Mouse (Mus musculus) lung, embryonic 16.5 days (tissue): ENCODE data around the gene Ncan. TPM values are rescaled to one million over a fixed set of nuclear protein-coding genes. Genes with fewer than 3 reads are reported as not detected.

ENCODE experiments used
- ATAC-seq: fragments of 200-750 bp; cut with Nextera tagmentation; 2 replicates; pipeline ENCODE4 v1.8.0; 2017; ENCODE audit warnings: low read depth, mild to moderate bottlenecking, moderate library complexity
- H3K27ac ChIP-seq: fragments of 300-500 bp; sonication (generic); 2 replicates; pipeline ENCODE4 v1.5.1; 2014; ENCODE audit warnings: mild to moderate bottlenecking, control low read depth, low read length
- H3K27me3 ChIP-seq: fragments of 300-500 bp; sonication (generic); 2 replicates; pipeline ENCODE4 v1.6.1; 2014; ENCODE audit warnings: low read depth, low read length, mixed read lengths; ENCODE audit not compliant: control insufficient read depth, insufficient read depth
- H3K36me3 ChIP-seq: fragments of 300-500 bp; sonication (generic); 2 replicates; pipeline ENCODE4 v1.6.1; 2014; ENCODE audit warnings: low read length; ENCODE audit not compliant: control insufficient read depth, insufficient read depth
- H3K4me1 ChIP-seq: fragments of 300-500 bp; sonication (generic); replicated peaks from 2 replicates; pipeline ENCODE4 v1.6.1; 2014; ENCODE audit warnings: low read length, mixed read lengths; ENCODE audit not compliant: control insufficient read depth, insufficient read depth
- H3K4me2 ChIP-seq: fragments of 300-500 bp; sonication (generic); 2 replicates; pipeline ENCODE4 v1.6.1; 2014; ENCODE audit warnings: low read depth, low read length, control low read depth
- H3K4me3 ChIP-seq: fragments of 300-500 bp; sonication (generic); 2 replicates; pipeline ENCODE4 v1.5.1; 2014; ENCODE audit warnings: mild to moderate bottlenecking, low read length, control low read depth
- H3K9ac ChIP-seq: fragments of 300-500 bp; sonication (generic); 2 replicates; pipeline ENCODE4 v1.6.1; 2014; ENCODE audit warnings: low read length, control low read depth
- H3K9me3 ChIP-seq: fragments of 300-500 bp; sonication (generic); 2 replicates; pipeline ENCODE4 v1.6.1; 2016; ENCODE audit warnings: low read length; ENCODE audit not compliant: control insufficient read depth
- WGBS: fragments of 180-500 bp; shearing (Covaris S2); extraction: QIAGEN DNeasy Blood & Tissue Kit; methylation state at CpG from one replicate; pipeline ENCODE4 v1.1.7; 2014; 5-methylcytosine and 5-hydroxymethylcytosine counted together
- polyA plus RNA-seq: library from polyadenylated mRNA; unstranded; fragments of >200 nt; fragmentation: Nextera tagmentation; extraction: Ambion mirVana; gene quantifications from 2 replicates; pipeline ENCODE4 v1.2.1, GENCODE M21; 2015

The Ncan gene
- 0.21 and 0.59 TPM in 2 replicates for polyA plus RNA-seq

- ATAC-seq: peak; percentile 44; the same call in 1 of the 2 replicates
- no peaks in the 10 kb centered on the region for H3K9me3 ChIP-seq
- peaks cover 27% of the 10 kb centered on the region for H3K27me3 ChIP-seq
- H3K9ac ChIP-seq: no peak within 1 kb of the TSS
- H3K27ac ChIP-seq: no peak within 1 kb of the TSS
- H3K4me1 ChIP-seq: no peaks in the 10 kb centered on the region; the same call in 1 of the 2 replicates
- H3K36me3 ChIP-seq: no peaks in the 10 kb centered on the region
- H3K4me2 ChIP-seq: no peak within 1 kb of the TSS
- WGBS: 2% methylated on average over 19 of the region's 19 CpGs
- H3K4me3 ChIP-seq: no peak within 1 kb of the TSS
Measured at GRCm38 (mm10) chr8:70120667-70121066, at the start of gene Ncan. Ncan (minus strand) TSS chr8:70120873.

GRCm38 (mm10) chr8:70170116-70170515, 49.4 kb upstream of the Ncan start:
- no peak for ATAC-seq
- H3K36me3 ChIP-seq: no peaks in the 10 kb centered on the region
- 68% methylated on average over 3 of the region's 3 CpGs for WGBS

GRCm38 (mm10) chr8:70166504-70167110, 45.9 kb upstream of the Ncan start:
- H3K4me3 ChIP-seq: no peak overlapping the region; the same call in 1 of the 2 replicates
- WGBS: 2% methylated on average over 21 of the region's 21 CpGs
- peak overlapping the region; percentile 51 for H3K4me2 ChIP-seq
- H3K27me3 ChIP-seq: peaks cover 5% of the 10 kb centered on the region
- H3K36me3 ChIP-seq: no peaks in the 10 kb centered on the region
- H3K27ac ChIP-seq: no peak overlapping the region
- no peaks in the 10 kb centered on the region for H3K9me3 ChIP-seq
- H3K4me1 ChIP-seq: no peaks in the 10 kb centered on the region
- peak overlapping the region; percentile 34; the same call in 1 of the 2 replicates for H3K9ac ChIP-seq
- ATAC-seq: peak; percentile 84

More at GRCm38 (mm10) chr8:70170116-70170515, 49.4 kb upstream of the Ncan start:
- Histone ChIP-seq H3K9ac (no peak overlapping the region), H3K27ac (no peak overlapping the region), H3K4me3 (no peak overlapping the region), H3K4me2 (no peak overlapping the region), H3K27me3 (peaks cover 2% of the 10 kb centered on the region; the same call in 1 of the 2 replicates), H3K9me3 (no peaks in the 10 kb centered on the region), H3K4me1 (peaks cover 17% of the 10 kb centered on the region; the same call in 1 of the 2 replicates)

GRCm38 (mm10) chr8:70163316-70163715, 42.6 kb upstream of the Ncan start:
- no peak overlapping the region for H3K9ac ChIP-seq
- H3K9me3 ChIP-seq: no peaks in the 10 kb centered on the region
- no peak overlapping the region for H3K4me2 ChIP-seq
- H3K27me3 ChIP-seq: peaks cover 5% of the 10 kb centered on the region
- ATAC-seq: no peak
- H3K27ac ChIP-seq: no peak overlapping the region
- 80% methylated on average over 3 of the region's 3 CpGs for WGBS
- no peaks in the 10 kb centered on the region for H3K36me3 ChIP-seq
- peaks cover 4% of the 10 kb centered on the region; the same call in 1 of the 2 replicates for H3K4me1 ChIP-seq
- H3K4me3 ChIP-seq: no peak overlapping the region

- no peak overlapping the region for H3K4me2 ChIP-seq
- no peaks in the 10 kb centered on the region for H3K36me3 ChIP-seq
- H3K9ac ChIP-seq: no peak overlapping the region
- H3K4me3 ChIP-seq: no peak overlapping the region
- H3K27me3 ChIP-seq: peaks cover 3% of the 10 kb centered on the region
- 52% methylated on average over 13 of the region's 13 CpGs for WGBS
- H3K4me1 ChIP-seq: peaks cover 6% of the 10 kb centered on the region; the same call in 1 of the 2 replicates
- no peak for ATAC-seq
- no peak overlapping the region for H3K27ac ChIP-seq
- no peaks in the 10 kb centered on the region for H3K9me3 ChIP-seq
Measured at GRCm38 (mm10) chr8:70160015-70160414, 39.3 kb upstream of the Ncan start.

GRCm38 (mm10) chr8:70159211-70159610, 38.5 kb upstream of the Ncan start:
- Histone ChIP-seq H3K4me1 (peaks cover 6% of the 10 kb centered on the region; the same call in 1 of the 2 replicates), H3K4me3 (no peak overlapping the region), H3K4me2 (no peak overlapping the region), H3K27ac (no peak overlapping the region), H3K9me3 (no peaks in the 10 kb centered on the region), H3K9ac (no peak overlapping the region), H3K27me3 (peaks cover 3% of the 10 kb centered on the region), H3K36me3 (no peaks in the 10 kb centered on the region)
- ATAC-seq: no peak
- WGBS: 79% methylated on average over 4 of the region's 4 CpGs

- Histone ChIP-seq H3K9ac (peak overlapping the region; percentile 56; the same call in 1 of the 2 replicates), H3K36me3 (no peaks in the 10 kb centered on the region), H3K4me3 (peak overlapping the region; percentile 59), H3K27ac (no peak overlapping the region), H3K9me3 (no peaks in the 10 kb centered on the region), H3K4me2 (peak overlapping the region; percentile 86), H3K4me1 (peaks cover 6% of the 10 kb centered on the region; the same call in 1 of the 2 replicates), H3K27me3 (no peaks in the 10 kb centered on the region; the same call in 1 of the 2 replicates)
- 10% methylated on average over 35 of the region's 40 CpGs for WGBS
- peak; percentile 93 for ATAC-seq
Measured at GRCm38 (mm10) chr8:70158069-70158853, 37.6 kb upstream of the Ncan start.

- H3K27me3 ChIP-seq: no peaks in the 10 kb centered on the region; the same call in 1 of the 2 replicates
- H3K4me2 ChIP-seq: no peak overlapping the region
- H3K27ac ChIP-seq: no peak overlapping the region
- 100% methylated on average over 1 of the region's 1 CpGs for WGBS
- ATAC-seq: no peak
- no peak overlapping the region for H3K9ac ChIP-seq
- H3K36me3 ChIP-seq: no peaks in the 10 kb centered on the region
- H3K4me3 ChIP-seq: no peak overlapping the region
- no peaks in the 10 kb centered on the region for H3K9me3 ChIP-seq
- H3K4me1 ChIP-seq: peaks cover 8% of the 10 kb centered on the region; the same call in 1 of the 2 replicates
Measured at GRCm38 (mm10) chr8:70157240-70157800, 36.6 kb upstream of the Ncan start.
